Mouse (Mus musculus) midbrain, embryonic 16.5 days (tissue): Measurements from ENCODE around the gene Acrbp. TPM values are rescaled to one million over a fixed set of nuclear protein-coding genes. Genes with fewer than 3 reads are reported as not detected.

Experiments
- ATAC-seq: fragments of 200-750 bp; cut with Nextera tagmentation; 2 replicates; pipeline ENCODE4 v1.8.0; 2017; ENCODE audit warnings: moderate TSS enrichment
- H3K27ac ChIP-seq: fragments of 300-500 bp; sonication (generic); 2 replicates; pipeline ENCODE4 v1.5.1; 2014; ENCODE audit warnings: mild to moderate bottlenecking, low read length, mixed read lengths
- H3K27me3 ChIP-seq: fragments of 300-500 bp; sonication (generic); 2 replicates; pipeline ENCODE4 v1.6.1; 2014; ENCODE audit warnings: low read depth, low read length, mixed read lengths; ENCODE audit not compliant: control insufficient read depth, insufficient read depth
- H3K36me3 ChIP-seq: fragments of 300-500 bp; sonication (generic); 2 replicates; pipeline ENCODE4 v1.6.1; 2014; ENCODE audit warnings: mild to moderate bottlenecking, low read length, moderate library complexity, mixed read lengths; ENCODE audit not compliant: control insufficient read depth, insufficient read depth
- H3K4me1 ChIP-seq: fragments of 300-500 bp; sonication (generic); 2 replicates; pipeline ENCODE4 v1.6.1; 2014; ENCODE audit warnings: mild to moderate bottlenecking, low read length, mixed read lengths; ENCODE audit not compliant: control insufficient read depth, insufficient read depth
- H3K4me2 ChIP-seq: fragments of 300-500 bp; sonication (generic); 2 replicates; pipeline ENCODE4 v1.6.1; 2014; ENCODE audit warnings: mild to moderate bottlenecking, low read length, mixed read lengths
- H3K4me3 ChIP-seq: fragments of 300-500 bp; sonication (generic); 2 replicates; pipeline ENCODE4 v1.5.1; 2014; ENCODE audit warnings: low read depth, mild to moderate bottlenecking, low read length, moderate library complexity, mixed read lengths
- H3K9ac ChIP-seq: fragments of 300-500 bp; sonication (generic); 2 replicates; pipeline ENCODE4 v1.6.1; 2014; ENCODE audit warnings: low read depth, low read length, mixed read lengths
- H3K9me3 ChIP-seq: fragments of 300-500 bp; sonication (generic); replicated peaks from 2 replicates; pipeline ENCODE4 v1.6.1; 2014; ENCODE audit warnings: mild to moderate bottlenecking, low read length, mixed read lengths; ENCODE audit not compliant: control insufficient read depth, poor library complexity, severe bottlenecking
- WGBS: fragments of 180-500 bp; shearing (Covaris S2); extraction: QIAGEN DNeasy Blood & Tissue Kit; methylation state at CpG from one replicate; pipeline ENCODE4 v1.1.7; 2014; 5-methylcytosine and 5-hydroxymethylcytosine counted together
- polyA plus RNA-seq: library from polyadenylated mRNA; unstranded; fragments of >200 nt; fragmentation: Nextera tagmentation; extraction: Ambion mirVana; gene quantifications from 2 replicates; pipeline ENCODE4 v1.2.1, GENCODE M21; 2015

Acrbp gene
- polyA plus RNA-seq, 1 experiment from 2014 or later: 18.3 TPM

GRCm38 (mm10) chr6:125031604-125032003, 17.9 kb upstream of the Acrbp start:
- ATAC-seq: 0 out of 2 replicates have a peak, but pooled peaks have one; percentile 51
- Histone ChIP-seq H3K9me3 (no peaks in the 10 kb centered on the region), H3K4me3 (no peak overlapping the region), H3K27ac (no peak overlapping the region), H3K4me2 (no peak overlapping the region), H3K4me1 (no peaks in the 10 kb centered on the region), H3K36me3 (peaks cover 28% of the 10 kb centered on the region), H3K9ac (no peak overlapping the region), H3K27me3 (no peaks in the 10 kb centered on the region)
- 92% methylated on average over 16 of the region's 16 CpGs for WGBS

- no peak overlapping the region for H3K4me3 ChIP-seq
- H3K27me3 ChIP-seq: no peaks in the 10 kb centered on the region
- no peak overlapping the region; the same call in 1 of the 2 replicates for H3K9ac ChIP-seq
- H3K4me1 ChIP-seq: peaks cover 14% of the 10 kb centered on the region
- no peaks in the 10 kb centered on the region for H3K9me3 ChIP-seq
- peaks cover 14% of the 10 kb centered on the region for H3K36me3 ChIP-seq
- 95% methylated on average over 4 of the region's 4 CpGs for WGBS
- H3K27ac ChIP-seq: no peak overlapping the region; the same call in 1 of the 2 replicates
- ATAC-seq: no peak
- H3K4me2 ChIP-seq: peak overlapping the region; percentile 56
Measured at GRCm38 (mm10) chr6:125038666-125039065, 10.8 kb upstream of the Acrbp start.

- peak; percentile 50 for ATAC-seq
- Histone ChIP-seq H3K36me3 (peaks cover 13% of the 10 kb centered on the region), H3K9me3 (no peaks in the 10 kb centered on the region), H3K4me3 (peak overlapping the region; percentile 79), H3K4me1 (peaks cover 14% of the 10 kb centered on the region), H3K4me2 (peak overlapping the region; percentile 56), H3K27me3 (no peaks in the 10 kb centered on the region), H3K9ac (peak overlapping the region; percentile 11; the same call in 1 of the 2 replicates), H3K27ac (peak overlapping the region; percentile 36)
- WGBS: 7% methylated on average over 8 of the region's 8 CpGs
Measured at GRCm38 (mm10) chr6:125039131-125039530, 10.4 kb upstream of the Acrbp start.

GRCm38 (mm10) chr6:125039533-125040153, 9.8 kb upstream of the Acrbp start, which contains the start of gene Ing4:
Gene Ing4 (plus strand): TSS chr6:125039760.
- no peaks in the 10 kb centered on the region for H3K9me3 ChIP-seq
- H3K4me3 ChIP-seq: peak within 1 kb of the TSS; percentile 79
- H3K36me3 ChIP-seq: peaks cover 15% of the 10 kb centered on the region
- peak within 1 kb of the TSS; percentile 78 for H3K27ac ChIP-seq
- peak within 1 kb of the TSS; percentile 80 for H3K9ac ChIP-seq
- H3K27me3 ChIP-seq: no peaks in the 10 kb centered on the region
- peaks cover 14% of the 10 kb centered on the region for H3K4me1 ChIP-seq
- H3K4me2 ChIP-seq: peak within 1 kb of the TSS; percentile 89
- WGBS: 1% methylated on average over 26 of the region's 26 CpGs
- peak; percentile 98 for ATAC-seq

- H3K9me3 ChIP-seq: no peaks in the 10 kb centered on the region
- H3K4me2 ChIP-seq: peak overlapping the region; percentile 89
- peak overlapping the region; percentile 79 for H3K4me3 ChIP-seq
- H3K27me3 ChIP-seq: no peaks in the 10 kb centered on the region
- peaks cover 12% of the 10 kb centered on the region for H3K36me3 ChIP-seq
- peaks cover 14% of the 10 kb centered on the region for H3K4me1 ChIP-seq
- WGBS: 16% methylated on average over 7 of the region's 7 CpGs
- peak overlapping the region; percentile 80 for H3K9ac ChIP-seq
- peak overlapping the region; percentile 78 for H3K27ac ChIP-seq
- no peak for ATAC-seq
Measured at GRCm38 (mm10) chr6:125040221-125040620, 9.3 kb upstream of the Acrbp start.

GRCm38 (mm10) chr6:125041047-125041446, 8.4 kb upstream of the Acrbp start:
- no peak for ATAC-seq
- 93% methylated on average over 7 of the region's 7 CpGs for WGBS
- H3K4me3 ChIP-seq: no peak overlapping the region

GRCm38 (mm10) chr6:125042081-125042480, 7.4 kb upstream of the Acrbp start:
- ATAC-seq: no peak
- Histone ChIP-seq H3K4me1 (peaks cover 14% of the 10 kb centered on the region), H3K4me3 (no peak overlapping the region), H3K9me3 (no peaks in the 10 kb centered on the region), H3K4me2 (no peak overlapping the region), H3K9ac (no peak overlapping the region), H3K36me3 (peaks cover 16% of the 10 kb centered on the region), H3K27ac (no peak overlapping the region), H3K27me3 (no peaks in the 10 kb centered on the region)
- 97% methylated on average over 7 of the region's 7 CpGs for WGBS

More at GRCm38 (mm10) chr6:125041047-125041446, 8.4 kb upstream of the Acrbp start:
- no peak overlapping the region; the same call in 1 of the 2 replicates for H3K4me2 ChIP-seq
- H3K9me3 ChIP-seq: no peaks in the 10 kb centered on the region
- no peaks in the 10 kb centered on the region for H3K27me3 ChIP-seq
- H3K9ac ChIP-seq: no peak overlapping the region
- peaks cover 14% of the 10 kb centered on the region for H3K4me1 ChIP-seq
- no peak overlapping the region for H3K27ac ChIP-seq
- H3K36me3 ChIP-seq: peaks cover 15% of the 10 kb centered on the region

- WGBS: 28% methylated on average over 5 of the region's 5 CpGs
- Histone ChIP-seq H3K4me2 (no peak overlapping the region), H3K9me3 (no peaks in the 10 kb centered on the region), H3K4me1 (no peaks in the 10 kb centered on the region), H3K27me3 (no peaks in the 10 kb centered on the region), H3K9ac (no peak overlapping the region), H3K36me3 (peaks cover 42% of the 10 kb centered on the region), H3K4me3 (no peak overlapping the region), H3K27ac (no peak overlapping the region)
- ATAC-seq: peak; percentile 57; the same call in 1 of the 2 replicates
Measured at GRCm38 (mm10) chr6:125046691-125047090, 2.8 kb upstream of the Acrbp start.

GRCm38 (mm10) chr6:125051237-125051636, 1.7 kb downstream of the Acrbp start:
- Histone ChIP-seq H3K4me1 (no peaks in the 10 kb centered on the region), H3K9ac (no peak overlapping the region), H3K4me2 (no peak overlapping the region), H3K27me3 (no peaks in the 10 kb centered on the region), H3K36me3 (peaks cover 40% of the 10 kb centered on the region), H3K4me3 (no peak overlapping the region), H3K27ac (no peak overlapping the region), H3K9me3 (no peaks in the 10 kb centered on the region)
- 70% methylated on average over 5 of the region's 5 CpGs for WGBS
- ATAC-seq: no peak
